Mouse (Mus musculus) spleen, adult 2 months (tissue): ENCODE results near the gene Vmn1r29. TPM values are rescaled to one million over a fixed set of nuclear protein-coding genes. Genes with fewer than 3 reads are reported as not detected.
"Not testable (repeated sequence)": the region's sequence is repeated elsewhere in the genome, so short reads cannot be mapped to it uniquely, and the experiment has no call there.

ENCODE experiments used
- DNase-seq, 2 experiments: peaks; one replicate each; pipeline versions ENCODE4 v3.0.0 to v3.0.0-alpha.2; 2012 to 2021; ENCODE audit warnings: low spot score in 2 of 2, low read depth in 1 of 2
- H3K27ac ChIP-seq: fragments of 200-500 bp; 2 replicates; pipeline ENCODE4 v1.5.1; 2012; ENCODE audit warnings: low read length, inconsistent platforms; ENCODE audit not compliant: insufficient read depth
- H3K27me3 ChIP-seq: fragments of 200-500 bp; 2 replicates; pipeline ENCODE4 v1.6.1; 2012; ENCODE audit warnings: mild to moderate bottlenecking, moderate library complexity, low read length, inconsistent platforms; ENCODE audit not compliant: control insufficient read depth, insufficient read depth
- H3K36me3 ChIP-seq: fragments of 200-500 bp; 2 replicates; pipeline ENCODE4 v1.6.1; 2012; ENCODE audit warnings: mild to moderate bottlenecking, low read length, inconsistent platforms; ENCODE audit not compliant: control insufficient read depth, insufficient read depth
- H3K4me1 ChIP-seq: fragments of 200-500 bp; 2 replicates; pipeline ENCODE4 v1.6.1; 2011; ENCODE audit warnings: inconsistent platforms; ENCODE audit not compliant: control insufficient read depth, insufficient read depth, insufficient read length
- H3K4me3 ChIP-seq: fragments of 200-500 bp; 2 replicates; pipeline ENCODE4 v1.5.1; 2011; ENCODE audit warnings: mild to moderate bottlenecking, inconsistent platforms; ENCODE audit not compliant: insufficient read depth, insufficient read length; ENCODE audit errors: extremely low read depth
- CTCF ChIP-seq: fragments of 200-500 bp; IDR thresholded peaks from 2 replicates; pipeline ENCODE4 v1.5.1; 2011; ENCODE audit warnings: mild to moderate bottlenecking, inconsistent platforms; ENCODE audit not compliant: insufficient read depth, insufficient read length, insufficient replicate concordance; ENCODE audit errors: extremely low read depth
- POLR2A ChIP-seq: fragments of 200-500 bp; IDR thresholded peaks from 2 replicates; pipeline ENCODE4 v1.6.1; 2011; ENCODE audit warnings: low read depth, low read length, inconsistent platforms
- WGBS: fragments of 180-500 bp; shearing (Covaris S2); methylation state at CpG from one replicate; pipeline ENCODE4 v1.1.7; 2018; 5-methylcytosine and 5-hydroxymethylcytosine counted together
- polyA plus RNA-seq: library from polyadenylated mRNA; depleted of rRNA; stranded (reverse); fragments of >200 nt; gene quantifications from 2 replicates; pipeline ENCODE4 v1.2.3, GENCODE M21; 2012; rRNA removed

Vmn1r29 gene
- polyA plus RNA-seq = not detected in 2 replicates

DNA sequence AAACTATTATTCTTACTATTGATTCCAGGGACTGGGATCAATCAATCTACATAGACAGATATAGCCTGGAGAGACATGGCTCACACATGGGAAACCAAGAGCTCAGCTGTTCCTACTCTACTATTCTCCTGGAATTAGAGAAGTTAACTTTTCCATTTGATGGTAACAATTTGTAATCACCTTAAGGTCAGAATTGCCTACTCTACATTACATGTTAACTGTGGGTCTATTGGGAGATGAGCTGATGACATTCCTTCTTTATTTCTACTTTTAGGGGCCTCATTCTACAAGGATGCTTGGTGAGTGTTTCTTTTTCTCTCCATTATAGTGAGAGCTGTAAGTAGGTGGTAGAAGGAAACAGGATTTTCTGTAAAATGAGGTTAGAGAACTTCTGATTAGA lies at the start of gene Vmn1r29:
Gene Vmn1r29 (plus strand): TSS at position 301 of the 400 bp plus-strand sequence.
- H3K36me3 ChIP-seq = no peaks in the 10 kb centered on the region
- no peak within 1 kb of the TSS for H3K27ac ChIP-seq
- no peak for DNase-seq
- H3K4me3 ChIP-seq = no peak within 1 kb of the TSS
- no peaks in the 10 kb centered on the region for H3K27me3 ChIP-seq
- no peaks in the 10 kb centered on the region for H3K4me1 ChIP-seq
- TF ChIP-seq POLR2A (no peak), CTCF (no peak)

DNA sequence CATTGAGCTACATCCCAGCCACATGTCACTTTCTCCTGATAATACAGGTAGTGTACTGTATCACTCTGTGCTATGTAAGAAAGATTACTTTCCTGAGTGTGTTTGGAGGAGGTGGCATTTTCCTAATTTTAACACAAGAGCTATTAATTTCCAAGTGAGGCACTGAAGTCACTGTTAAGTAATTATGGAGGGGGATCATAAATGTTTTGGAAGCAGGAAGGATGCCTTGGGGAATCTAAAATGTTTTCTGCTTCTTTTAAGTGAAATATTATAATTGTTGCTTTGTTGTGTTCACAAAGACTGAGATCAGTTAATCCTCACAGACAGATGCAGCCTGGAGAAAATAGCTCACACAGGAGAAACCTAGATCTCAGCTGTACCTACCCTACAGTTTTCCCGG lies 39.6 kb upstream of the Vmn1r29 start, which contains the start of gene Vmn1r28:
Gene Vmn1r28 (plus strand): TSS at position 301 of the 400 bp plus-strand sequence.
- no peaks in the 10 kb centered on the region for H3K27me3 ChIP-seq
- DNase-seq = no peak
- TF ChIP-seq CTCF (no peak), POLR2A (no peak)
- H3K4me3 ChIP-seq = no peak within 1 kb of the TSS; the same call in 1 of the 2 replicates
- H3K27ac ChIP-seq = no peak within 1 kb of the TSS
- WGBS = 79% methylated on average over 1 of the region's 1 CpGs
- H3K36me3 ChIP-seq = no peaks in the 10 kb centered on the region
- no peaks in the 10 kb centered on the region for H3K4me1 ChIP-seq

GRCm38 (mm10) chr6:58279661-58280060 lies 21.7 kb upstream of the Vmn1r29 start:
- H3K27ac ChIP-seq, H3K27me3 ChIP-seq, H3K4me1 ChIP-seq, DNase-seq, H3K4me3 ChIP-seq, H3K36me3 ChIP-seq: not testable (repeated sequence)
- WGBS = 90% methylated on average over 1 of the region's 1 CpGs

DNA sequence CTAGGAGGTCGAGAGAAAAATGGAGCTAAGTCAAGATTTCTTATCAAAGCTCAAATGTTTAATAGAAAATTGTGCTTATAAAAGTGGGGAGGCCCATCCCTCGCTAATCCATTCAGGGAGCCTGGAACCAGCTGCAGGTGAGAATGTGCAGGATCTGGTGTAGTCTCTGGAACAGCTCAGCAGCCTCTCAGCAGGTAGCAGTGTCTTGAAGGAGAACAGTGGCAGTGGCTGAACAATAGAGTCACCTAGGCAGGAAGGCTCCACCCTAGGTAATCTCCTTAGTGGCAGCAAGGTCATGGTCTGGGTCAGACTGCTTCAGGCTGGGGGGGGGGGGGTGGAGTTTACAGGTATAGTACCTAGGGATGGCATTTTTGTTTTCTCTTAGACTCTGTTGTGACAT lies 9.1 kb upstream of the Vmn1r29 start:
- TF ChIP-seq POLR2A (no peak), CTCF (no peak)
- no peak overlapping the region for H3K4me3 ChIP-seq
- no peak for DNase-seq
- H3K27ac ChIP-seq = no peak overlapping the region
- WGBS = 68% methylated on average over 2 of the region's 2 CpGs
- no peaks in the 10 kb centered on the region for H3K36me3 ChIP-seq
- no peaks in the 10 kb centered on the region for H3K27me3 ChIP-seq
- no peaks in the 10 kb centered on the region for H3K4me1 ChIP-seq

DNA sequence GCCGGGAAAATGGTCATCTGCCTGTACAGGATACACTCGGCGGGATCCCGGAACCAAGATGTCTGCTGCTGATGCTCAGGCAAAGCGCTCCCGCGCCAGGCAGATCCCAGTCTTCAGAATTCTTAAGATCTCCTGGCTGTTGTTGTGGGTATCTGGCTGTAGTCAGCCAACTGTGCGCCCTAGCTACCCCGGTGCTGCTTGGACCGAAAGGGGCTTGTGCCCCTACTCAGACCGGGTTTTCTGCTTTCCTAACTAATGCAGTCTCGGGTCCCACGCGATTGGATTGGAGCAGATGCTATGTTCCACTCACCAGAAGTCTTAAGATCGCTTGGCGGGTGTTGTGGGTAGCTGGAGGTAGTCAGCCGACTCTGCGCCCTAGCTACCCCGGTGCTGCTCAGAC lies 2.8 kb upstream of the Vmn1r29 start:
- DNase-seq, H3K36me3 ChIP-seq, H3K4me3 ChIP-seq, H3K4me1 ChIP-seq, H3K27me3 ChIP-seq, H3K27ac ChIP-seq: not testable (repeated sequence)
- WGBS = 84% methylated on average over 19 of the region's 19 CpGs

- 80% methylated on average over 17 of the region's 17 CpGs for whole genome bisulfite sequencing
These were observed 29.3 kb downstream of the Vmn1r29 start for GRCm38 (mm10) chr6:58330686-58331085.

More at GRCm38 (mm10) chr6:58330686-58331085, 29.3 kb downstream of the Vmn1r29 start:
- not testable (repeated sequence) for DNase-seq, H3K4me1 ChIP-seq, H3K27me3 ChIP-seq, H3K36me3 ChIP-seq, H3K4me3 ChIP-seq, H3K27ac ChIP-seq

Other genes starting within 250 kb of the Vmn1r29 start
- not detected in 2 replicates for gene Vmn1r27, start 82.7 kb upstream of the Vmn1r29 start, polyA plus RNA-seq
- not detected in 2 replicates for gene Vmn1r28, start 39.5 kb upstream of the Vmn1r29 start, polyA plus RNA-seq
- gene Vmn1r30, start 141.8 kb downstream of the Vmn1r29 start, polyA plus RNA-seq = not detected in 2 replicates
- not detected in 2 replicates for gene Vmn1r31, start 173.8 kb downstream of the Vmn1r29 start, polyA plus RNA-seq